Mouse (Mus musculus) midbrain, embryonic 15.5 days (tissue): ENCODE results near the gene Gm47791. TPM values are rescaled to one million over a fixed set of nuclear protein-coding genes. Genes with fewer than 3 reads are reported as not detected.

Experiments
- ATAC-seq: fragments of 200-750 bp; cut with Nextera tagmentation; replicated peaks from 2 replicates; pipeline ENCODE4 v1.8.0; 2017; ENCODE audit warnings: moderate TSS enrichment
- H3K27ac ChIP-seq: fragments of 300-500 bp; sonication (generic); 2 replicates; pipeline ENCODE4 v1.5.1; 2015; ENCODE audit warnings: mild to moderate bottlenecking, inconsistent platforms
- H3K27me3 ChIP-seq: fragments of 300-500 bp; sonication (generic); replicated peaks from 2 replicates; pipeline ENCODE4 v1.6.1; 2015; ENCODE audit warnings: inconsistent platforms
- H3K36me3 ChIP-seq: fragments of 300-500 bp; sonication (generic); replicated peaks from 2 replicates; pipeline ENCODE4 v1.6.1; 2015; ENCODE audit warnings: inconsistent platforms
- H3K4me1 ChIP-seq: fragments of 300-500 bp; sonication (generic); 2 replicates; pipeline ENCODE4 v1.6.1; 2015; ENCODE audit warnings: inconsistent platforms
- H3K4me2 ChIP-seq: fragments of 300-500 bp; sonication (generic); 2 replicates; pipeline ENCODE4 v1.6.1; 2015; ENCODE audit warnings: inconsistent platforms, mild to moderate bottlenecking, moderate library complexity
- H3K4me3 ChIP-seq: fragments of 300-500 bp; sonication (generic); 2 replicates; pipeline ENCODE4 v1.5.1; 2015; ENCODE audit warnings: mild to moderate bottlenecking, inconsistent platforms
- H3K9ac ChIP-seq: fragments of 300-500 bp; sonication (generic); 2 replicates; pipeline ENCODE4 v1.6.1; 2015; ENCODE audit warnings: mild to moderate bottlenecking, inconsistent platforms
- H3K9me3 ChIP-seq: fragments of 300-500 bp; sonication (generic); 2 replicates; pipeline ENCODE4 v1.6.1; 2016; ENCODE audit warnings: inconsistent platforms
- WGBS: fragments of 180-500 bp; shearing (Covaris S2); methylation state at CpG from one replicate; pipeline ENCODE4 v1.1.7; 2015; ENCODE audit warnings: mixed read lengths; 5-methylcytosine and 5-hydroxymethylcytosine counted together
- polyA plus RNA-seq: library from polyadenylated mRNA; unstranded; fragments of >200 nt; fragmentation: Nextera tagmentation; extraction: Ambion mirVana; gene quantifications from 2 replicates; pipeline ENCODE4 v1.2.1, GENCODE M21; 2015

Gene Gm47791
- polyA plus RNA-seq, 1 experiment from 2014 or later: not detected

- no peak overlapping the region for H3K9ac ChIP-seq
- no peaks in the 10 kb centered on the region for H3K4me1 ChIP-seq
- no peaks in the 10 kb centered on the region for H3K9me3 ChIP-seq
- no peak overlapping the region for H3K27ac ChIP-seq
- no peak for ATAC-seq
- 81% methylated on average over 4 of the region's 4 CpGs for WGBS
- no peak overlapping the region for H3K4me2 ChIP-seq
- H3K4me3 ChIP-seq: no peak overlapping the region
- no peaks in the 10 kb centered on the region for H3K27me3 ChIP-seq
- H3K36me3 ChIP-seq: no peaks in the 10 kb centered on the region
Measured at GRCm38 (mm10) chr1:82798922-82799321, 27.9 kb upstream of the Gm47791 start.

DNA sequence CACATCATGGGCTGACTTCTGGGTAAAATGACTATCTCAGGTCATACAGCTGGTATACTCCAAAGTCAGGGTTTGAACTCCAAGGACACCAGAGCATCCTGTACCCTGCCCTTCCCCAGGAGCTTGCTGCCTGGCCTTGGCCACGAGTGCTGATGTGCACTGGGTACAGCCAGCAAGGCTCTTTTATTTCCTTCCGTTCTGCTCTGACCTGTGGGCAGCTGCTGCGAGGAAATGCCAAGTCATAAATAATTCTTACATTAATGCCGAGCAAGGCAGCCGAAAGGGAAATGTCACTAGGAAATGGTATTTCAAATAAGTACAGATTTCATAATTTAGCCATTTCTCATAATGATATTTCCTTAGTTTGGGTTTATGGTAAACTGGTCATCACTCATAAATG lies 27.3 kb upstream of the Gm47791 start:
- WGBS: 57% methylated on average over 5 of the region's 5 CpGs

GRCm38 (mm10) chr1:82797088-82797487 lies 26.0 kb upstream of the Gm47791 start:
- H3K36me3 ChIP-seq: no peaks in the 10 kb centered on the region
- H3K9me3 ChIP-seq: no peaks in the 10 kb centered on the region
- no peak overlapping the region for H3K9ac ChIP-seq
- no peak overlapping the region for H3K4me3 ChIP-seq
- 94% methylated on average over 4 of the region's 4 CpGs for WGBS
- H3K27ac ChIP-seq: no peak overlapping the region
- no peaks in the 10 kb centered on the region for H3K4me1 ChIP-seq
- no peaks in the 10 kb centered on the region for H3K27me3 ChIP-seq
- H3K4me2 ChIP-seq: no peak overlapping the region
- ATAC-seq: no peak

More for the DNA sequence above, 27.3 kb upstream of the Gm47791 start:
- H3K36me3 ChIP-seq: no peaks in the 10 kb centered on the region
- no peak overlapping the region for H3K9ac ChIP-seq
- no peaks in the 10 kb centered on the region for H3K4me1 ChIP-seq
- ATAC-seq: 0 out of 2 replicates have a peak, but pooled peaks have one; percentile 54
- H3K9me3 ChIP-seq: no peaks in the 10 kb centered on the region
- no peak overlapping the region for H3K27ac ChIP-seq
- no peak overlapping the region for H3K4me2 ChIP-seq
- no peak overlapping the region for H3K4me3 ChIP-seq
- no peaks in the 10 kb centered on the region for H3K27me3 ChIP-seq

- ATAC-seq: no peak
- no peaks in the 10 kb centered on the region for H3K9me3 ChIP-seq
- no peaks in the 10 kb centered on the region for H3K36me3 ChIP-seq
- 87% methylated on average over 18 of the region's 18 CpGs for WGBS
- H3K4me3 ChIP-seq: no peak overlapping the region
- no peaks in the 10 kb centered on the region for H3K27me3 ChIP-seq
- no peaks in the 10 kb centered on the region for H3K4me1 ChIP-seq
- no peak overlapping the region for H3K4me2 ChIP-seq
- H3K9ac ChIP-seq: no peak overlapping the region
- H3K27ac ChIP-seq: no peak overlapping the region
Measured at GRCm38 (mm10) chr1:82795702-82796443, 24.8 kb upstream of the Gm47791 start.

DNA sequence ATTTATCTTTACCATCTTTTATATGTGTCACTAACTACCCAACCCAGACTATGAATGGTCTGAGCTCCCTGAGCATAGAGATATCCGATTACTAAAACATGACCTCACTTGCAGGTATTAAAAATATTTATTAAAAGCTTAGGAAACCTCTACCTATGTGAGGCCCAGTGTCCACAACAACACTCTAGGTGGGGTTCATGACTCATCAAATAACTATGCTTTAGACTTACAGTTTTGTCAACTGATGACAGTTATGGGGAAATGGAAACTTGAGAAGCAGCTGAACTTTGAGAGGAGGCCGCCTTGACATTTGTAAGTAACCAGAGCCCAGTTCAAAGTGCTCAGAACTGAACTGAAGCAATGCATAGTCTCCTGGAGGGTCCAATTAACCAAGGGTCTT lies 24.2 kb upstream of the Gm47791 start:
- Histone ChIP-seq H3K4me2 (no peak overlapping the region), H3K9me3 (no peaks in the 10 kb centered on the region)
- 90% methylated on average over 2 of the region's 2 CpGs for WGBS

DNA sequence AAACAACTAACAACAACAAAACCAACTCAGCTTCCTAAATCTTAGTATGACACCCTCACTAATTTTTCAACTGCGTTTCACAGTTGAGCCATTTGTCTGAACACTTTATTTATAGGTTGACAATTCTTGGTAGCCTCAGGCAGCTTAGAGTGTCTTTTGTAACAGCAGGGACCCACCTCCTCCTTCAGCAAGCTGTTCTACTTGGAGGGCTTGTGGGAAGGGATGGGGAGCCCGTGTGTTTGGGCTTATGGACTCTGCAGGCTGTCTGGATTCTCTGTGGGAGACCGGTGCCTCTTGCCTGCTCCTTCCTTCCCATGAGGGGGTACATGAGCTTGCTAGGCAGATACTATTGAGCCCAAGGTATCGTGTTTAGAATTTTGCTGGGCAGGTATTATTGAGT lies 22.9 kb upstream of the Gm47791 start:
- H3K4me3 ChIP-seq: no peak overlapping the region
- ATAC-seq: no peak
- H3K4me1 ChIP-seq: no peaks in the 10 kb centered on the region
- no peak overlapping the region for H3K9ac ChIP-seq
- no peaks in the 10 kb centered on the region for H3K27me3 ChIP-seq
- WGBS: 54% methylated on average over 4 of the region's 4 CpGs
- H3K4me2 ChIP-seq: no peak overlapping the region
- H3K36me3 ChIP-seq: no peaks in the 10 kb centered on the region
- no peaks in the 10 kb centered on the region for H3K9me3 ChIP-seq
- no peak overlapping the region for H3K27ac ChIP-seq

More for the DNA sequence above, 24.2 kb upstream of the Gm47791 start:
- H3K27me3 ChIP-seq: no peaks in the 10 kb centered on the region
- H3K4me1 ChIP-seq: no peaks in the 10 kb centered on the region
- no peak overlapping the region for H3K27ac ChIP-seq
- no peaks in the 10 kb centered on the region for H3K36me3 ChIP-seq
- H3K9ac ChIP-seq: no peak overlapping the region
- no peak for ATAC-seq
- H3K4me3 ChIP-seq: no peak overlapping the region

DNA sequence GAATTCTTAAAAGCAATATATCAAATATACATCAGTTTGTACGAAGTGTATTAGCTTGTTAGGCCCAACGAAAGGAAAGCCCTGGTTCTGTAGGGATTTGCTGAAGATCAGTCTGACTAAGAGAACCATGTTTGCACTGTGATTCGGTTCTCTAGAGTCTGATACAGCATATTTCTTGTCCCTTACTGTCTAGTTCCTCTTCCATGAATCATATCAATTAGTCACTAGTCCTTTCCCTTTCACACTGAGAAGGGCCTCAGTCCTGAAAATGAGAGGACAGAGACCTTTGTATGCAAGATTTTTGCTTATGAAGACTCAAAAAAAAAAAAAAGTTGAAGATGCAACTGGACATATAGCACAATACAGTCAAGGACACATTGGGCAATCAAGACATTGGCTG lies 22.1 kb upstream of the Gm47791 start:
- H3K4me2 ChIP-seq: no peak overlapping the region
- H3K27me3 ChIP-seq: no peaks in the 10 kb centered on the region
- no peak for ATAC-seq
- no peaks in the 10 kb centered on the region for H3K4me1 ChIP-seq
- no peaks in the 10 kb centered on the region for H3K9me3 ChIP-seq
- no peak overlapping the region for H3K27ac ChIP-seq
- H3K9ac ChIP-seq: no peak overlapping the region
- no peak overlapping the region for H3K4me3 ChIP-seq
- 87% methylated on average over 3 of the region's 3 CpGs for WGBS
- H3K36me3 ChIP-seq: no peaks in the 10 kb centered on the region

DNA sequence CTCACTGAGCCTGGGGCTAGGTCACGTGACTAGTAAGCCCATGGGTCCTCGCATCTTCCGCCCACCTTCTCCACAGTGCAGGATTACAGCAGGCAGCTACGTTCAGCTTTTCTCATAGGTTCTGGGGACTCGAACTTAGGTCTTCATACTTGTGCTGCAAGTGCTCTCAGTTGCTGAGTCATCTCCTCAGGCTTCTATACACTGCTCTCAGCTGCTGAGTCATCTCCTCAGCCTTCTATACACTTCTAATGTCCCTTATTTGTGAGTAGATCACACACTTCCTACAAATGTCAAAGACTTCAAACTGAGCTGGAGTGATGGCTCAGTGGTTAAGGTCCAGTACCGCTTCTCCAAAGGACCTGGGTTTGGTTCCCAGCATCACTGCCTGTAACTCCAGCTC lies 21.2 kb upstream of the Gm47791 start:
- no peak for ATAC-seq
- Histone ChIP-seq H3K27me3 (no peaks in the 10 kb centered on the region), H3K4me3 (no peak overlapping the region), H3K4me1 (no peaks in the 10 kb centered on the region), H3K36me3 (no peaks in the 10 kb centered on the region), H3K4me2 (no peak overlapping the region), H3K27ac (no peak overlapping the region), H3K9me3 (no peaks in the 10 kb centered on the region), H3K9ac (no peak overlapping the region)
- 90% methylated on average over 6 of the region's 6 CpGs for WGBS

DNA sequence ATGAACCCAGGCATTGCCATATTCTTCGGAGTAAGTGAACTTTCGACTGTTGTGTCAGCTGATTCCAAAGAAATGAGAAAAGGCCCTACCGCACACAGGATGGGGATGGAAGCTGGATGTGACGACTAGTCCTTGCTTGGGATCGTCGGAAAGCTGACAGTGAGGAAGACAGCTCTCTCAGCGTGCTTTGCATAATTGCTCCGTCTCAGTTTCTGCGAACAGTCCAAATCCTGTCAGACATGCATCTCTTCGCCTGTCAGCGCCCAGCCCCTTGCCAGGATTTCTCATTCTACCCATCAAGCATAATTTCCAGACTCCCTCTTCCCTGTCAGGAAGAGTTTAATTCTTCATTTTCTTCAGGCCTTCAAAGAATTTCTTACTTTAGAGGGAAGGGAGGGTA lies 20.1 kb upstream of the Gm47791 start:
- Histone ChIP-seq H3K4me3 (no peak overlapping the region), H3K9ac (no peak overlapping the region), H3K27ac (no peak overlapping the region; the same call in 1 of the 2 replicates), H3K36me3 (no peaks in the 10 kb centered on the region), H3K27me3 (no peaks in the 10 kb centered on the region), H3K9me3 (no peaks in the 10 kb centered on the region), H3K4me2 (no peak overlapping the region; the same call in 1 of the 2 replicates), H3K4me1 (no peaks in the 10 kb centered on the region)
- 48% methylated on average over 11 of the region's 11 CpGs for WGBS
- peak; percentile 80 for ATAC-seq

GRCm38 (mm10) chr1:82788070-82788469 lies 17.0 kb upstream of the Gm47791 start:
- no peaks in the 10 kb centered on the region for H3K4me1 ChIP-seq
- no peaks in the 10 kb centered on the region for H3K36me3 ChIP-seq
- no peaks in the 10 kb centered on the region for H3K27me3 ChIP-seq
- H3K9ac ChIP-seq: no peak overlapping the region
- no peak overlapping the region for H3K27ac ChIP-seq
- H3K4me2 ChIP-seq: no peak overlapping the region
- no peak overlapping the region for H3K4me3 ChIP-seq
- ATAC-seq: no peak
- H3K9me3 ChIP-seq: no peaks in the 10 kb centered on the region
- WGBS: 78% methylated on average over 7 of the region's 7 CpGs

DNA sequence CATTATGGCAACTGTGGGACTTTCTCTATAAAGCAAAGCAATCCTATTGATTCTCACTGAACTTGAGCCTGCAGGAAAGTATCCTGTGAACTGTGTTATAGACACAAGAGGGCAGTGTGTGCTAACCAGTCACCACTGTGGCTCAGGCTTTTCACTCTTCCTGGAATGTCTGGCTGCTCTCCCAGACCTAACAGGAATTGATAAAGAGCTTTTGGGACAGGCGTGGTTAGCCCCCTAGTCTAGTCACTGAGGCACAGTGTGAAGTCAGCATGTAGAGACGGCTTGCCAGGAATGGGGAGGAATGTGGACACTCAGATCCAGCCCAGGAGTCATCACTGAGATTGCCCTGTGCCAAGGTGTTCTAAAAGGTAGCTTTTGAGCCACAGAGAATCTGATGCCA lies 16.4 kb upstream of the Gm47791 start:
- WGBS: 4% methylated on average over 2 of the region's 2 CpGs
- H3K4me3 ChIP-seq: no peak overlapping the region
- no peak overlapping the region for H3K9ac ChIP-seq
- no peak overlapping the region for H3K27ac ChIP-seq
- ATAC-seq: peak; percentile 91
- no peaks in the 10 kb centered on the region for H3K36me3 ChIP-seq
- no peak overlapping the region for H3K4me2 ChIP-seq
- H3K4me1 ChIP-seq: no peaks in the 10 kb centered on the region
- H3K9me3 ChIP-seq: no peaks in the 10 kb centered on the region
- no peaks in the 10 kb centered on the region for H3K27me3 ChIP-seq

DNA sequence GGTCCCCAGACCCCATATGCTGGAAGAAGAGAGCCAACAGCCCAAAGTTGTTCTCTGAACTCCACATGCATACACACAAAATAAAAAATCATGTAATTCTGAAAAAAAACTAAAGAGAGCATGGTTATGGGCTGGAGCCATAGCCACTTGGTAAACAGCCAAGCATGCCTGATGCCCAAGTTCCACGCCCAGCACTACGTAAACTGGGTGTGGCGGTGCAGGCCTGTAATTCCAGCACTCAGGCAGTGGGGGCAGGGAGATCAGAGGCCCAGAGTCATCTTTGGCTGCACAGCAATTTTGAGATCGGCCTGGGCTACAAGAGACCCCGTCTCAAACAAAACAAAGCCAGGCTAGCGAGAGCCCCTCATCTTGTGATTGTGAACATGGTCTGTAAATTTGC lies 14.5 kb upstream of the Gm47791 start:
- Histone ChIP-seq H3K9me3 (no peaks in the 10 kb centered on the region), H3K27ac (no peak overlapping the region), H3K9ac (no peak overlapping the region), H3K36me3 (no peaks in the 10 kb centered on the region), H3K4me3 (no peak overlapping the region), H3K27me3 (no peaks in the 10 kb centered on the region), H3K4me2 (no peak overlapping the region), H3K4me1 (no peaks in the 10 kb centered on the region)
- WGBS: 74% methylated on average over 6 of the region's 6 CpGs
- ATAC-seq: no peak

DNA sequence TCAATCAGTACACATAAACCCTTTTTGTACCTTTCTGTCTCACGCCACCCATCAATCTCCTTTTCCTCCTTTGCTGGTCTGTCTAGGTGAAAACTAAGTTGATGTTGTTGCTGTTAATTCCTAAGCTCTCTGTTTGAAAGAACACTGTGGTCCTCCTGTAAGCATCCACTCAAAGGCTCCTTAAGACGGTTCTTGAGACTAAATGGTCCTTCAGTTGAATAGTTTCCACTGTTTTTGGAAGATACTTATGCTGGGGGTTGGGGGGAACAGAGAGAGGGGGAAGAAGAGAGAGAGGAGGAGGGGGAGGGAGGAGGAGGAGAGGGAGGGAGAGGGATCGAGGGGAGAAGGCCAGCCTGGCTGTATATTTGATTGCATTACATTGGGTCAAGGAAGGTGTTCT lies 12.5 kb upstream of the Gm47791 start:
- H3K27me3 ChIP-seq: no peaks in the 10 kb centered on the region
- no peak overlapping the region for H3K4me3 ChIP-seq
- H3K27ac ChIP-seq: no peak overlapping the region
- no peaks in the 10 kb centered on the region for H3K4me1 ChIP-seq
- no peaks in the 10 kb centered on the region for H3K36me3 ChIP-seq
- no peak for ATAC-seq
- no peaks in the 10 kb centered on the region for H3K9me3 ChIP-seq
- WGBS: 72% methylated on average over 3 of the region's 3 CpGs
- H3K4me2 ChIP-seq: no peak overlapping the region
- H3K9ac ChIP-seq: no peak overlapping the region
